Mouse (Mus musculus): Measurements from ENCODE around the gene Tmem238. TPM values are rescaled to one million over a fixed set of nuclear protein-coding genes. Genes with fewer than 3 reads are reported as not detected.

The Tmem238 gene
- total and polyA plus RNA-seq, 3 experiments: 23.8 to 31.3 TPM; not detected in 1

DNA sequence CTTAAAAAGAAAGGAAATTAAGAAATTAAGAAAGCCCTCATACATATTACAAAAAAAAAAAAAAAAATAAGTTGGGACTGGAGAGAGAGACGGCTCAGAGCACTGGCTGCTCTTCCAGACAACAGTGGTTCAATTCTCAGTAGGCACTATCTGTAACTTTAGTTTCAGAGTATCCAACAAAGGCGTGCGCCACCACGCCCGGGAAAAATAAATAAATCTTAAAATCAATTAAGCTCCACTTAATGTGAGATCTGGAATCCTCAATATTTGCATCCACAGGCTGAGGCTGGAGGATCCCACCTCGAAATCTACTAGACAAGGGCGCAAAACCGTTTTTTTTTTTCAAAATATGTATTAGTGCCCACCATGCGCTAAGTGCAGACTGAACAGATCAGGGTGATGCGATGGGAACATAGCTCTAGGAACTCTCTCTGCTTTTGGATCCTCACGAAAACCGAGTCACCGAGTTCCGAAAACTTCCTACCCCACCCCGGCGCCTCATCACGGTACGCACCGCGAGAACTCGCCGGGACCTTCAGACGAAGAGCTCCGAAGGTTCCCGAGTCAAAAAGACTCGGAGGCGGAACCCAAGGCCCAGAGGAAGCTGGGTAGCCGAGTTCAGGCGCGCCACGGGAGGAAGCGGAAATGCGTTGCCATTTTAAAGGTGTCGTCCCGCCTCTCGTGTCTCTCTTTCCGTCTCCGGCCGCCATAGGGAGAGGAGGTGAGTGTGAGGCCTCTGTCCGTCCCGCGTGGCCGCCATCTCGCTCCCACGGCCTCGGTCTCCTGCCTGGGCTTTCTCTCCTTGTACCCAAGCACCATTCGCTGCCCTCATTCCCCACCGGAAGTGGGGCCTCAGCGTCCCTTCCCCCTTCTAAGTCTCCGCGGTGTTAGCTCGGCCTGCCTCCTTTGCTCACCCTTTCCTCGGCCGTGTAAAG lies 3.1 kb upstream of the Tmem238 start, which contains the start of gene Rpl28 (continued):
- TF ChIP-seq USF2 (IDR thresholded peaks at IDR 0.05; ENCODE audit: borderline replicate concordance in 1 of 2, insufficient read depth in 1 of 2, low read depth in 1 of 2, low read length in 2 of 2): no peak
- TF ChIP-seq SMC3 (IDR thresholded peaks at IDR 0.05; ENCODE audit: low read depth, low read length): no peak
- TF ChIP-seq USF1 (IDR thresholded peaks at IDR 0.05; ENCODE audit: low read depth, low read length): peak; percentile 29; the same call in 1 of the 2 replicates
- 0 out of 2 replicates have a peak, but pooled peaks have one; percentile 72 for TF ChIP-seq UBTF (IDR thresholded peaks at IDR 0.05; ENCODE audit: borderline replicate concordance, insufficient read depth, low read depth, low read length)
- TF ChIP-seq CHD1 (IDR thresholded peaks at IDR 0.05; ENCODE audit: low read depth, low read length): peak; percentile 81; the same call in 1 of the 2 replicates
- no peak for TF ChIP-seq MYB (IDR thresholded peaks at IDR 0.05; ENCODE audit: low read depth, low read length)
- peak; percentile 51; the same call in 1 of the 2 replicates for TF ChIP-seq MXI1 (IDR thresholded peaks at IDR 0.05; ENCODE audit: low read depth, low read length)
- TF ChIP-seq KAT2A (conservative IDR thresholded peaks at IDR 0.05; ENCODE audit: low read depth, low read length): peak; percentile 82
- TF ChIP-seq MYC (IDR thresholded peaks at IDR 0.05; ENCODE audit: low read depth, low read length): peak; percentile 97
- peak; percentile 35; the same call in 1 of the 2 replicates for TF ChIP-seq MEF2A (IDR thresholded peaks at IDR 0.05; ENCODE audit: extremely low read depth, insufficient replicate concordance, low read depth, low read length, poor library complexity, severe bottlenecking)

DNA sequence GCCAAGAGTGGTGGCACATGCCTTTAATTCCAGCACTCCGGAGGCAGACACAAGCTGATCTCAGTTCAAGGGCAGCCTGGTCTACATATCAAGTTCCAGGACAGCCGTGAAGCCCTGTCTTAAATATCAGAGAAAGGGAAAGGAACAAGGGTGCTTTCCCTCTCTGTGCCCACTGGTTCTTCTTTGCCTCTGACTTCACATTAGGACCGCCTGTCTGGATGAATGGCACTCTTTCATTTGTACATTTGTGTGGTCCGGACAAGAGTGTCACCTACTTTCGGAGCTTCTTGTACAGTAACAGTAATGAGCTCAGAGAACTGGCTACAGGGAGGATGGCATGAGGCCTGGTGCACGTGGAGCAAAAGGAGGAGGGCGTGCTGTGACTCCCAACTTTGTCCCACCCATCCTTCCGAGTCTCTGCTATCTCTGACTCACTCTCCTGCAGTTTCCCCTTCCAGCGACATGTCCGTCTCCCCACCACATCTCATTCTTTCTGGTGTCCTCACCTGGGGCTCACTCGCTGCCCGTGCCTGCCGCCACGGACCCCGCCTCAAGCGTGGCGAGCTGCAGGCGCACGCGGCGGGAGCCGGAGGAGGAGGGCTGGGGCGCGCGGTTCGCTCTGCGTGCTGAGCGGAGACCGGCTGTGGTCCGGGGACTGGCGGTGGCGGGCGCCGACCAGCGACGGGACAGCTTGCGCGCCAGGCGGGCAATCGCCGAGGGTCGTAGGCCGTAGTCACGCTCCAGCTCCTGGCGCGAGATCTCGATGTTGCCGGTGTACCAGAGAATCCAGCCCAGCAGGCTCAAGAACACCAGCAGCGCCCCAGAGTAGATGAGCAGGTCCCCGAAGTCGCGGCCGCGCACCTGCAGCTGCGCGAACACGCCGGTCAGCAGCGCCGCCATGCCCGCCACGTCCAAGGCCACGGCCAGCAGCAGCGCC lies 689 bp downstream of the Tmem238 start:
- Histone ChIP-seq H3K27ac (ENCODE audit: control insufficient read depth, low read depth, low read length) (peak overlapping the region; percentile 68), H3K36me3 (ENCODE audit: control insufficient read depth in 1 of 2, insufficient read depth in 2 of 2, low read length in 2 of 2) (peaks cover 1 to 15% of the 10 kb centered on the region in 2 experiments; a peak in 3 of 4 replicates), H3K4me3 (ENCODE audit: control insufficient read depth in 1 of 2, insufficient read depth in 1 of 2, low read depth in 2 of 2, low read length in 2 of 2) (peak overlapping the region; percentile 72 to 83), H3K4me1 (ENCODE audit: control insufficient read depth in 1 of 2, insufficient read depth in 2 of 2, low read length in 2 of 2) (peaks cover 2 to 16% of the 10 kb centered on the region in 2 experiments; a peak in 3 of 4 replicates), H3K9ac (ENCODE audit: control insufficient read depth, low read depth, low read length, poor library complexity, severe bottlenecking) (peak overlapping the region; percentile 93), H3K27me3 (ENCODE audit: control insufficient read depth in 1 of 2, insufficient read depth in 2 of 2, low read length in 2 of 2) (no peaks in the 10 kb centered on the region), H3K79me2 (ENCODE audit: control insufficient read depth, insufficient read depth, low read length, poor library complexity) (peaks cover 33% of the 10 kb centered on the region), H3K9me3 (replicated peaks; ENCODE audit: insufficient read depth, low read length) (no peaks in the 10 kb centered on the region)
- peak; percentile 92 for DNase-seq (ENCODE audit: low read depth, low spot score)
- TF ChIP-seq CHD2 (IDR thresholded peaks at IDR 0.05; ENCODE audit: low read length): no peak
- TF ChIP-seq TCF12 (IDR thresholded peaks at IDR 0.05; ENCODE audit: low read depth, low read length): peak; percentile 61; the same call in 1 of the 2 replicates
- 0 out of 6 replicates have a peak, but pooled peaks of 1 of the 3 experiments have one; percentile 14 for TF ChIP-seq CTCF (IDR thresholded peaks at IDR 0.05 in 2 of 3, conservative IDR thresholded peaks at IDR 0.05 in 1 of 3; ENCODE audit: control insufficient read depth in 1 of 3, insufficient read depth in 1 of 3, low read depth in 2 of 3, low read length in 3 of 3, poor library complexity in 1 of 3, severe bottlenecking in 1 of 3)
- TF ChIP-seq SMC3 (IDR thresholded peaks at IDR 0.05; ENCODE audit: low read depth, low read length): no peak
- no peak for TF ChIP-seq JUND (IDR thresholded peaks at IDR 0.05; ENCODE audit: low read depth, low read length)
- peak; percentile 93 for TF ChIP-seq NELFE (IDR thresholded peaks at IDR 0.05; ENCODE audit: low read depth, low read length)
- peak; percentile 62; the same call in 1 of the 2 replicates for TF ChIP-seq BHLHE40 (IDR thresholded peaks at IDR 0.05; ENCODE audit: borderline replicate concordance, low read depth, low read length)
- TF ChIP-seq MYB (IDR thresholded peaks at IDR 0.05; ENCODE audit: low read depth, low read length): no peak
- peak; percentile 83; the same call in 1 of the 2 replicates for TF ChIP-seq ZMIZ1 (IDR thresholded peaks at IDR 0.05; ENCODE audit: low read depth, low read length)
- TF ChIP-seq USF1 (IDR thresholded peaks at IDR 0.05; ENCODE audit: low read depth, low read length): peak; percentile 60; the same call in 1 of the 2 replicates
- TF ChIP-seq POLR2AphosphoS5 (IDR thresholded peaks at IDR 0.05; ENCODE audit: borderline replicate concordance, low read depth, low read length): peak; percentile 81; the same call in 1 of the 2 replicates
- TF ChIP-seq KAT2A (conservative IDR thresholded peaks at IDR 0.05; ENCODE audit: low read depth, low read length): peak; percentile 33
- peak; percentile 98 for TF ChIP-seq MAX (IDR thresholded peaks at IDR 0.05; ENCODE audit: low read length)
- TF ChIP-seq POLR2A (IDR thresholded peaks at IDR 0.05; ENCODE audit: control insufficient read depth in 1 of 2, insufficient read depth in 1 of 2, low read depth in 1 of 2, low read length in 2 of 2, poor library complexity in 1 of 2): peak; percentile 75 to 98
- TF ChIP-seq SIN3A (IDR thresholded peaks at IDR 0.05; ENCODE audit: low read length): peak; percentile 90
- peak; percentile 78; the same call in 1 of the 2 replicates for TF ChIP-seq UBTF (IDR thresholded peaks at IDR 0.05; ENCODE audit: borderline replicate concordance, insufficient read depth, low read depth, low read length)
- TF ChIP-seq RAD21 (IDR thresholded peaks at IDR 0.05; ENCODE audit: low read depth, low read length): no peak
- 0 out of 2 replicates have a peak, but pooled peaks have one; percentile 27 for TF ChIP-seq NRF1 (IDR thresholded peaks at IDR 0.05; ENCODE audit: insufficient read depth, low read depth, low read length, poor library complexity, severe bottlenecking)
- TF ChIP-seq RCOR1 (IDR thresholded peaks at IDR 0.05; ENCODE audit: low read depth, low read length): no peak
- peak; percentile 99 for TF ChIP-seq MXI1 (IDR thresholded peaks at IDR 0.05; ENCODE audit: low read depth, low read length)
- peak; percentile 100 for TF ChIP-seq MYC (IDR thresholded peaks at IDR 0.05; ENCODE audit: low read depth, low read length)
- peak; percentile 93 for TF ChIP-seq POLR2AphosphoS2 (IDR thresholded peaks at IDR 0.05; ENCODE audit: low read length)
- peak; percentile 90 for TF ChIP-seq TBP (IDR thresholded peaks at IDR 0.05; ENCODE audit: low read depth, low read length)
- TF ChIP-seq MEF2A (IDR thresholded peaks at IDR 0.05; ENCODE audit: extremely low read depth, insufficient replicate concordance, low read depth, low read length, poor library complexity, severe bottlenecking): no peak
